Mouse (Mus musculus) ES-Bruce4 (cell line): ENCODE data around the gene Dctn2.

Experiments used
- CTCF ChIP-seq: IDR thresholded peaks from one replicate; pipeline ENCODE4 v1.8.1; 2011; ENCODE audit warnings: low read depth, low read length
- EP300 ChIP-seq: IDR thresholded peaks from 2 replicates; pipeline ENCODE4 v1.6.1; 2011; ENCODE audit warnings: low read depth, low read length; ENCODE audit not compliant: insufficient read depth
- POLR2A ChIP-seq: IDR thresholded peaks from one replicate; pipeline ENCODE4 v1.8.1; 2011; ENCODE audit warnings: low read length; ENCODE audit not compliant: insufficient read depth

- TF ChIP-seq CTCF (no peak), POLR2A (no peak), EP300 (no peak)
These were observed 51.8 kb downstream of the Dctn2 start for GRCm38 (mm10) chr10:127318009-127318408.
